Mouse (Mus musculus): ENCODE measurements around the gene Psmb1.
"Not testable (repeated sequence)": the region's sequence is repeated elsewhere in the genome, so short reads cannot be mapped to it uniquely, and the experiment has no call there.

The Psmb1 gene

DNA sequence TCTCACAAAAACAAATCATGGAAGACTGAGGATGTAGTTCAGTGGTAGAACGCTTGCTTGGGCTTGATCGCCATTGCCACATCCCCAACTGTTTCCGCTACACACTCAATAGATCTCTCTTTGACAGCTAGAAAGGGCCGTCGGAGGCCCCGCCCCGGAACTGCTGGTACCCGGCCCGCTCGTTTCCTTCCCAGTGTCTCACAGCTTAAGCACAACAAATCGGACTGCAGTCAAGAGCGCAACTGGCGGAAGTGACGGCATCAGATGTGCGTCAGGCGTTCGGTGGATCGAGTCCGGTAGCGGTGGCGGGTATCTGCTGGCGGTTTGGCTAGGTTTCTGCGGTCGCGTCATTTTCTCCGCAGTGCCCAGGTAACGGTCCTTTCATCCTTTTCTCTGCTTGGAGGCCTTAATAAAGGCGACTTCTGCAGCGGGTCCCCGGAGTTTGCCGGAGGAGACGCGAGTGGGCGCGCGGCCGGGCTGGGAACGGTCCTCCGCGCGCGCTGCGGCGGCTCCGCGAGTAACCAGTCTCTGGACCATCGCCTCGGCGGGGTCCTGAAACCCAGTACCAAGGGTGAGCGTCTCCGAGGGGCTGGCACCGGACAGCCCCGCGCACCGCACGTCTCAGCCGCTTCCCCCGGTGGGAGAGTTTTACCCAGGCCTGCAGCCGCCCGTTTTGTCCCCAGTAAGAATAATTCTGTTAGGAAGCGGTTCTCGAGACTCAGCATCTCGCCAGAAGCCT lies at the start of gene Psmb1, which contains the start of gene Tbp:
Psmb1 (minus strand) TSS at position 96 of the 739 bp plus-strand sequence.
Tbp (plus strand) TSS at position 233 of the 739 bp plus-strand sequence.
- DNase-seq (ENCODE audit: low read depth): peak; percentile 96

DNA sequence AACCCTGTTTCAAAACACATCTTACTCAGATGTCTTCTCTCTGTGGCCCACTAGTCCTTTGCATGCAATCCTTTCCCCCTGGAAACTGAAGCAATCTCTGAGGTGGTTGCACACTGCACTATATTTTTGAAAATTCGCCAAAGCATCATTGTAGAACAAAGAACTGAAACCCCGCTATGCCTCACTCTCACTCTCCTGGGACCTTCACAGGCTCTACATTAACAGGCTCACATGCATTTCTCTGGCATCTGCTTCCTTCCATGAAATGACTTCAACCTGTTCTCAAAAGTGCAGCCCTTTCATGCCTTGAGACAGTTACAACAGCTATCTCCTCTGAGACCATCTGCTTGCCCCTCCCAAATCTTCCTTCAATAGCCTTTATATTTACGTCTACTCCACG lies 46.9 kb upstream of the Psmb1 start:
- DNase-seq (ENCODE audit: low read depth): no peak

DNA sequence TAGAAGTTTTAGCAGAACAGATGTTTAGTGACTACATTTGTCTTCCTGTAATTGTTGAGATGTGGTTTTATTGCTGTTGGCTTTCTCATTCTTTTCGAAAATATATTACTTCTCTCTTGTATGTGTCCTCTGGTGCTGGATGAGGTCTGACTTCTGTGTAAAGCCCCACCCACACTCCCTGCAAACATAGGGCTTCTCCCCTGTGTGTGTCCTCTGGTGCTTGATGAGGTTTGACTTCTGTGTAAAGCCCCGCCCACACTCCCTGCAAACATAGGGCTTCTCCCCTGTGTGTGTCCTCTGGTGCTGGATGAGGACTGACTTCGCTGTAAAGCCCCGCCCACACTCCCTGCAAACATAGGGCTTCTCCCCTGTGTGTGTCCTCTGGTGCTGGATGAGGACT lies 44.3 kb upstream of the Psmb1 start:
- not testable (repeated sequence) for DNase-seq (ENCODE audit: low read depth)

DNA sequence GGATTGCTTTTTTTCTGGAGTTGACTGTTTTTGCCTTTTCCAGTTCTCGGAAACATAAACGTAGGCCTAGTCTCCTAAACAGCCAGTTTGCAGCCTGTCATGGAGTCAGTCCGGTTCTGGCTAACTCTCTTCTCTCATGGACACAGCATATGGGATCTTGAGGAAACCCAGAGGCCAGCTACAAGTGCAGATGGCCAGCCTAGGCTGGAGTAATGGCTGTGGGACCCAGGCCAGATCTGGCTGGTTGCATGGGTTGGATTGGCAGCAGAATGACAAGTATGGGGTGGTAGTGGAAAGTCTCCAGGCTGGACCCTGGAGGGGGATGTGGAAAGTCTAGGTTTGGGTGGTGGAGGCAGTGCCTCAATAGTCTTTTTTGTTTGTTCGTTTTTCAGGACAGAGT lies 40.8 kb upstream of the Psmb1 start:
- DNase-seq (ENCODE audit: low read depth): no peak

DNA sequence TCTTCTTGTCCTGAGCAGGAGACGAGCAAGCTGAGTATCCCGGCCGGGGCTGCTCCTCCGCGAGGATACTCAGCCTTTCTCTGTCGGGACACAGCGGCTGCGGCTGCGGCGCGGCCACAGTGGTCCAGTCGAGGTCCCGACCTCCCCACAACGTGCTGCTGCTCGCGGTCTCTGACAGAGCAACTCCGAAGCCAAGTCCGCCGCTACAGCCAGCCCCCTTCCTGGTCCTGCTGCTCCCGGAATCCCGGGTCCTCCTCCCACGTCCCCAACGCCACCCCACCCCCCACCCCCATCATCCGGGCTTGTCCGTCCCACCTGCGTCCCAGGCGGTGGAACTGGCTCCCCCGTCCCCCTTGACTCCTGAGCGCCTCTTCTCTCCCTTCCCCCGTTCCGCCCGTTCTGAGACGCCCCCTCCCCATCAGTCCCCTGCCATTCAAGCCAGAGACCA lies 36.9 kb upstream of the Psmb1 start:
- no peak for DNase-seq (ENCODE audit: low read depth)

DNA sequence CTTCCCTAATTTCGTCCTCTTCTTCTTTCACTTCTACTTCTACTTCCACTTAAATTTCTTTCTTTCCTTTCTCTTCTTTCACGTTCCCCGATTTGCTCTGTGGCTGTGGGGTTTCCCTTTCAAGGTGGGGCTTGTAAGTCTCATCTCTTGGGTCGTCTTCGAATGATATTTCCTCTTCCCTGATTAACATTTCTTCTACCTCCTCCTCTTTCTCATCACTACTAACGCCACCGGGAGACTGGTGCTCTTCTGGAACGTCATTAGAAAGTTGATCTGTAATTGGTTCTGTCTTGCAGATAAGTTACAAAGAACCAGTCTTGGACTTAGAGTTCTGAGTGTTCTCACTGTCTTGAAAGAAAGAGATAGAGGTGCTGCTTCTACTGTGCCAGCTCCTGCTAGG lies 36.4 kb upstream of the Psmb1 start:
- peak; percentile 31 for DNase-seq (ENCODE audit: low read depth)

DNA sequence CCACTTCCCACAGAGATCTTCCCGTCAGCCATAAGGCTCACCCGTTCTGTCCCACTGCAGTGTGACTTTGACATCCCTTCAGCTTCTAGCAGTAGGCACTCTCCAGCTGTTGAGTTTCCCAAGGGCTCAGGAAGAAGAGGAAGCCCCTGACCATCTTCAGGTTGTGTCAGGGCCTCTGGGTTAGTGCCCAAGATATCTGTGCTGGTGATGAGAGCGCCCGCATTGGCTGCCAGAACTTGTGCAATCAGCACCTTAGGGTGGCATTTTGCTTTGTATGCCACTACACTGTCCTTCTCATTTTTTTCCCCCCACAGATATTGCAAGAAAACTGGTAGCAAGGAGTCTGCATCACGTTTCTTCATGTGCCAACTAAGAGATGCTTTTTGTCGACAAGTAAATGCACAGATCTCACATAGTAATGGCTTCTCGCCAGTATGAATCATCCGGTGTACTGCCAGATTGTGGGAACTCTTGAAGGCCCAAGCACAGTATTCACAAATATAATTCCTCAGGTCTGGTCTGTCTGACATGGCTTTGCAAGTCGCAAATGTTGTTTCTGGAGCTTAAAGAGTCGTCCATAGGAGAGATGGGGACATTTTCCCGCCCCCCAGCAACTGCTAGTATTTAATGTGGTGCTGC lies 35.7 kb upstream of the Psmb1 start:
- DNase-seq (ENCODE audit: low read depth): no peak

DNA sequence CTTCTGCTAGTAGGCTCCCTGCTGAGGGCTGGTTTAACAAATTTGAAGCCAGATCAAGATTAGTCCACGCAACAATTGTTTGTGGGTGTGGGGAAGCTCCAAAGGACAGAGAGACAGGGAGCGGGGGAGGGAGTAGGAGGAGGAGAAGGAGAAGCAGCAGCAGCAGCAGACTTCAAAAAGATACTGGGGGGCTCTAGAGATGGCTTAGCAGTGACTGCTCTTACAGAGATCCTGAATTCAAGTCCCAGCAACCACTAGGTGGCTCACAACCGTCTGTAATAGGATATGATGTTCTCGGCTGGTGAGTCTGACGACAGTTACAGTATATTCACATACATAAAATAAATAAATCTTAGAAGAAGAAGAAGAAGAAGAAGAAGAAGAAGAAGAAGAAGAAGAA lies 30.6 kb upstream of the Psmb1 start:
- peak; percentile 66 for DNase-seq (ENCODE audit: low read depth)

DNA sequence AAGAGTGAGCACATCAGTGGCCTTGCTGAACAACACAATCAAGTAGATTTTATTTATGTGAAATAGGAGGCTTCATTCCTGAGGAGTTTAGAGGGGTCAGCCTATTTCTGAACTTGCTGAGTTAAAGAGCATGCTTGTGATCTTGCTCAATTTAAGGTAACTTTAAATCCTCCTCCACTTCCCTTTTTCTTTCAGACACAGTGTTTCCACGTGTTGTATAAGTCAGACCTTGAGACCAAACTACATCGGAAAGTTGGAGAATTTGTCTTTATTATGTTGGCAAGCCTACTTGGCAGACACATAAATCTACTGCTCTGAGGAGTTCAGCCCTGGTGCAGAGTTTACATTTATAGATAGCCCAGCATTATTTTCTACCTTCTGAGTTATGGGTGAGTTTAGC lies 29.3 kb upstream of the Psmb1 start:
- no peak for DNase-seq (ENCODE audit: low read depth)

DNA sequence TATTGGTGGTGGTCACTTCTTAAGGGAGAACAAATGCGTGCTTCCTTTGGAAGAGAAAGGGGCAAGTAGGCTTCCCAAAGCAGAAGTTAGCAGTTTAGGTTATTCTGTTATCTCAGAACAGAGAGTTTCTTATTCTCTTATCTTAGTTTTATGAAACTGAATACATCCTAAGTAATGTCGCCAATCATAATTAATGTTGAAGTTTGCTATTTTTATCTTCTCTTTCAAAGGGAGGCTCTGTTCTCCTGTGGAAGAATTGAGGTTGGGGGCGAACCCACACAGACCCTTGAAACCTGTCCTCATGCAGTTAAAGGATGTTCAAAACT lies 28.2 kb upstream of the Psmb1 start:
- no peak for DNase-seq (ENCODE audit: low read depth)

DNA sequence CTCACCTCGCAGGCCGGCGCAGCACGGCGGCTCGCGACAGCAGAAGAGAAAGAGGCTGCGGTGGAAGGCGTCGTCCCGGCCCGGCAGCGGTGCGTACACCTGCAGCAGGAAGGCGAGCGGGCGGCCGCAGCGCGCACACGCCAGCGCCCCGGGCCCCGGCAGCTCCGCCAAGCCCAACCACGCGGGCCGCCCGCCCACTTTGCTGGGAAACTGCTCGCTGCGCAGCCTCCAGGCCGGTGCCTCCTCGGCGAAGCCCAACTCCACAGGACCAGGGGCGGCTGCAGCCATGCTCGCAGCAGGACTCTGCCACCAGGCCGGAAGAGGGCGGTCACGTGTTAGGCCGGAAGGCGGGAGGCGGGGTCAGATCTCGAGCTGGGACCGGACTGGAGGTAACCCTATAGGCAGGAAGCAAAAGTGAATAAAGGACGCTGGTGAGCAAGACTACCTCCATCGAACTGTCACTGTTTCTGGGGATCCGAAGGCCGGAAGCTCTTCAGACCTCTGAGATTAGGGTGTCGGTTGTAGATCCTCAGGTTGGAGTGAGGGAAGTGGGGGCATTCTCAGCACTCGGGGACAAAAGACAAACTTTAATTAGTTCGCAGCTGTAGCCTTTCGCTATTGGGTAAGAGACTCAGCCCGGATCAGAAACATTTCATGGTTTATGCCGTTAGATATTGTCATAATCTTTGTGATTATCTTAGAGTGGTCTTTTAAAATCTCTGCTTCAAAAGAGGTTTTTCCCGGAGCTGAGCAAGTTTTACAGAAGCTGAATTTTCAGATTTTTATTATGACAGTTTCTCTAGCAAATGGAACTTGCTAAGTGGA lies 27.6 kb upstream of the Psmb1 start, which contains the start of gene Pdcd2:
Pdcd2 (minus strand) TSS at position 316 of the 825 bp plus-strand sequence.
- peak; percentile 93 for DNase-seq (ENCODE audit: low read depth)

DNA sequence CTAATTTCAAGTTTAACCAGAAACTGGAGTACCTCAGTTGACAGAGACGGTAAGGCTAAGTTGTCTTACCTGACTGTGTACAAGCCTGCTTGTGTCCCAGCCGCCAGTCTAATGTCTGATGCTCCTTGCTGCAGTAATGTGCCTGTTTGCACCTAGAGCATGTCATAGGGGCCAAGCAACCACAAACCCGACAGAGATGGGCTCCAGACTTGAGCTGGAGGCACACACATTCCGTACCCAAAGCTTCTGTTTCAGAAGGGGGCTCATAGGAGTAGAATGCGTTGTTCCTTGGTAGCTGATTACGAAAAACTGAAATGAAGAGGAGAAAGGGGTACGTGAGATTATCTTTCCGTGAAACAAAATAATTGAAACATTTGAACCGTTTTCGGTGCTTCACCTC lies 26.8 kb upstream of the Psmb1 start:
- peak; percentile 31 for DNase-seq (ENCODE audit: low read depth)

DNA sequence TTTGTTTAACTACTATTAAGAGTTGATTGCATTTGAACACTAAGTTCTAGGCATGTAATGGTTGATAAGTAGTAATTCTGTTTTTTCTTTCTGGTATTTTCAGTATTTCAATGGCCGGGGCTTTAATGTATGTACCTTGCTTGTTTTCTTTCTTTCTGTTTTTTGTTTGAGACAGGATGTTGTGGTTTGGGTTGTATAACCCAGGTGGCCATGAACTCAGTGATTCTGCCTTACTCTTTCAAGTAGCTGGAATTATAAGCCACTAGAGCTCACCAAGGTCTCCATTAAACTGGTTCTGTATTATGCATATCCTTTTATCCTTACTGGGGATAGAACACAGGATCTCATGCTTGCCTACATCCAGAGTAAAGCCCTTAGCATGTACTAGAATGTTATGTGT lies 19.2 kb upstream of the Psmb1 start:
- peak; percentile 17 for DNase-seq (ENCODE audit: low read depth)

DNA sequence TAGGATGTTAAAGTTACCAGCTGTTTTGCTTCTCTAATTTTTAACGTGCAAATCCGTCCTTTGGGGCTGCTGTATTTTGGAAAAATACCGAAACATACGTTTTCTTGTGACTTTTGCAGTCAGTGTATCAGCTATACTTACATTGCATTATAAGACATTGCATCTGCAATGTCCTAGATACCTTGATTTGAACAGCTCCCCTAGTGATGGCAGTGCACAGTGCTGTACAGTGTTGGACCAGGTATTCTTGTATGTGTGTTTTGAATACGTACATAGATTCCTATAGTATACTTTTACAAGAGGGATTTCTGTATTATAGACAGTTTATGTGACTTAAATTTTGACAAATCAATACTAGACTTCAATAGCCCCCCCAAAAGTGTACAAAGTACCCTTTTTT lies 18.6 kb upstream of the Psmb1 start:
- DNase-seq (ENCODE audit: low read depth): no peak

DNA sequence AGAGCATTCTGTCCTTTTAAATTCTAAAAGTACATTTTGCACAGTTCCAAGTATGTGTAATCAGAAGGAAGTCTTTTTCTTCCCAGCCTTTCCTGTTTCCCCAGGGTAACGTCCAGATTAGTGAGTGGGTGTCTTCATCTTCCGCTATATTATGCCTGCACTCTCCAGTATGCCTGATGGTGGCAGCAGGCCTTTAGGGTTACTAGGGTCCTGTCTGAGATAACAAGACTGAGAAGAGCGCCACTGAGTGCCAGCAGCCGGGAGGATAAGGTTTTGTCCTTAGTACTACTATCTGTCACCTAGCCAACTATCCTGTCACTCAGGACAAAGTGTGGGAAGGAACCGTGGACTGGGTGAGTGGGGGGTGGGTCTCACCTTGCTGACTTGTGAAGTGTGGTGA lies 18.2 kb upstream of the Psmb1 start:
- DNase-seq (ENCODE audit: low read depth): no peak

DNA sequence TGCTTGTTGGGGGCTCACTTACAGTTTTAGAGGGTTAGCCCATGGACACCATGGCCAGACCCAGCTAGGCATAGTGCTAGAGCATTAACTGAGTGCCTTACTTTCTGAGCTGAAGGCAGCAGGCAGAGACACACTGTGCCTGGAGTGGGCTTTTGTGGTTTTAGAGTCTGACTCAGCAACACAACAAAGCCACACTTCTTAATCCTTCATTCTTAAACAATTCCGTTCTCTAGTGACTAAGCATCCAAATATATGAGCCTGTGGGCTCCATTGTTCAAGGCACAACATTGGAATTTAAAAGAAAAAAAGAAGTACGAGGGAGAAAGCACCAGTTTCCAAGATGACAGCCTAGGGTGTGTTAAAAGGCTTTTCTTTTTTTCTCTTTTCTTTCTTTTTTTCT lies 11.1 kb upstream of the Psmb1 start:
- no peak for DNase-seq (ENCODE audit: low read depth)

DNA sequence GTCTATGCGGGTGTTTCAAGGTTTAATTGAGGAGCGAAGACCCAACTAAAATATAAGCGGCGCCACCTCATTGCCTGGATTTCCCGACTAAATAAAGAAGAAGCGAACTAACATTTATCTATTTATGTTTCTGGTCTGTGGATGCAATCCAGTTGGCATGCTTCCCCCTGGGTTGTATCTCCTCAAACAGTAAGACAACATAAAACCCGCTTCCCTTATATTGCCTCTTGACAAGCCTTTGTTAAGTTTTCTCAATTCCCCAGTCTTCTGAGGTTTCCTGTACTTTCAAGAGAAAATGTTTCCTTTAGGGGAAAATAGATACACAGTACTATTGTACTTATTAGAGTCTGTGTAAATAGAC lies 818 bp downstream of the Psmb1 start:
- no peak for DNase-seq (ENCODE audit: low read depth)

DNA sequence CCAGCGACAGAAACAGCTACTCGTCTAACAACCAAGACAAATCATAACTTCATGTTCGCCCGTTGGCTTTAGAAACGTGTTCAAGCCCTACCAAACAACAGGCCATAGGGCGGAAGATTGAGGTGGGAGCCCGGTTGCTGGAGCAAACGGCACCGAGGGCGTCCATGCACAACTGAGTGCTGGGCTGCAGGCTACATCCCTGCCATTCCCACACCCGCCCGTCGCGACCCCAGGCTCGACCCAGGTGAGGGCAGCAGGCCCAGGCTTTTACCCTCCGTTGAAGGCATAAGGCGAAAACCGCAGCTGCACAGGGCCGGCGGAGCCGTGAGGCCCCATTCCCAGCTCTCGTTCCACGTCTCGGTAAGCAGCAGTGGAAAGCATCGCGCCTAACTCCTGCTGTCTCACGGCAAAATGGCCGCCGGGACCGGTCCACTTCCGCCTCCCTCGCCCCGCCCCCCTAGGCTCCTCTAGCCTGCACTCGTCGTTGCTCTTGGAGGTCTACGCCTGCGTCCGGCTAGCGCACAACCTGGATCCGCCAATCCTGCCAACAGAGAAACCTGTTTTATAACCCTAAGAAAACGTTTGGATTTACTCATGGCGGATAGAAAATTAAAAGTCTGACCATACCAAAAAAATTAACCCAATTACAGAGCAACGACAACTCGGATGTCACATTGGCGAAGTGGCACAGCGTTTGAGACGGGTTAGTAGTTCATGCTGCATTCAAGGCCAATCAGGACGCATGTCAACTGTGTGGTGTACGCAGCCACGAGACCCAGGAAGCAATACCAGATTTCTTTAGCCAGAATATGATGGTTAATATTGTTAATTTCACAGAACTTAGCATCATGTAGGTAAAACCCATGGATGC lies 1.4 kb downstream of the Psmb1 start:
- peak; percentile 91 for DNase-seq (ENCODE audit: low read depth)

DNA sequence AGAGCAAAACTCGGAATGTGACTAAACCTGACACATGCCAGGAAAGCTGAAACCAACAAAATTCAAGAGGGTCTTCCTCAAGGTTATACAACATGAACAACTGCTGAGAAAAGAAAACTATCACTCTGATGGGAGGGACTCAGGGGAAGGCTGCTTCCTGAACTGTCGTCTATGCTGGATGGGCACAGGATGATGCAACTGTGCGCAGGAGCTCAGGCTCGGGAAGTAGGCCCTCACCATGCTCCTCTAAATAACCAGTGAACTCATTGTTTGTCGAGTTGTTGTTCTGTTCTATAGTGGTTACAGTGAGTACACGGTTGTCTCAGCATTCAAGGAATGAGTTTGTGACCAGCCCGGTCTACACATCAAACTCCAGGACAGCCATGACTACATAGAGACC lies 9.0 kb downstream of the Psmb1 start:
- DNase-seq (ENCODE audit: low read depth): no peak

DNA sequence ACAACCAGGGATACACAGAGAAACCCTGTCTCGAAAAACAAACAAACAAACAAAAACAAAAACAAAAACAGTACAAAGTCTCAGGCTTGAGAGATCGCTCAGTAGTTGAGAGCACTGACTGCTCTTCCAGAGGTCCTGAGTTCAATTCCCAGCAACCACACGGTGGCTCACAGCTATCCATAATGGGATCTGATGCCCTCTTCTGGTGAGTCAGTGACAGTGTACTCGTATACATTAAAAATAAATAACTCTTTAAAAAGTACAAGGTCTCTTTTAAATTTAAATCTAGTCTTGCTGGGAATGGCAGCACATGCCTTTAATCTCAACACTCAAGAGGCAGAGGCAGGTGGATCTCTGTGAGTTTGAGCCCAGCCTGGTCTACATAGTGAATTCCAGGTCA lies 26.9 kb downstream of the Psmb1 start:
- peak; percentile 19 for DNase-seq (ENCODE audit: low read depth)

DNA sequence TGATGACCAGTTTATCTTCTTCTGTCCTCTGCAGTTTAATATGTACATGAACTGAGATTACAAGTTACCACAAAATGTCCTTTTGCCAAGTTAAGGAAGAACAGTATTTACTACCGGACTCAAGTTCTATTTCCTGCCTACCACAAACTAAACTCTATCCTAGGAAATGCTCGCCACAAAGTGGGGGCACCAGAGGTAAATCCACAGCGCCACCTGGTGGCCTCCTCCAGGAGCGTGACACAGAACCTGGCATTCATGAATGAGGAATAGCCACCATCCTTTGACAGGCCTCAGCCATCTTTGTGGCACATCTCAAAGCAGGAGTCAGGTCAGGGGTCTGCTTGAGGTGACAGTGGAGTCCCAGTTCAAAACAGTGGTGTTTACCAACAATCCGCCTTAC lies 31.9 kb downstream of the Psmb1 start:
- DNase-seq (ENCODE audit: low read depth): peak; percentile 78

DNA sequence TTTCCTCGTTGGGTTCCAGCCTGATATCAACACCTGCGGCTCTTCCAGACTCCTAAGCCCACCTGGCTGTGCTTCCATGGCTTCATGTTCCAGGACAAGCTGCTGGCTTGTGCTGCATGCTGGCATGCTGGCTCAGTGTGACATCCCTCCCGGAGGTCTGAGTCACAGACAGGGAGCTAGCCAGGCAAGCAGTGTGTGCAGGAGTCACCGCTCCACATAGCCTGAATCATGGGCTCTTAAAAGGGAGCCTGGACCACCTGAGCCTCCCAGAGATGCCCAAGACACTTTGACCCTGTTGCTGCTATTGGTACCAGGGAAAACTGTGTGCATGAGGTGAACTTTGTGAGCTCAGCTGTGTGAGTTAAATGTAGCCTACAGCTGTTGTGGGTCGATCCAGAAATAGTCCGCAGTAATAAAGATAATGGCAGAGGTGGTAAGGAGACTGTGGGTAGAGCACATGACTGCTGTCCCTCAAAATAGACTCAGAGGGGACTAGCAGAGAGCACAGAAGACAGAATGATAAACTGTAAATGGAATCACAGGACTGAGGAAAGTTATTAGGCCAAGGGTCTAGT lies 37.5 kb downstream of the Psmb1 start:
- no peak for DNase-seq (ENCODE audit: low read depth)
